Mouse (Mus musculus) lung, postnatal 10 days (tissue): ENCODE measurements at regions not wholly inside any gene's neighbourhood (a gene's known extent, or its start where the extent isn't known, plus 50 kb on each side); places are given as distances from the start of the nearest gene placed in this dataset.
"Not testable (repeated sequence)": the region's sequence is repeated elsewhere in the genome, so short reads cannot be mapped to it uniquely, and the experiment has no call there.

Experiments used
- DNase-seq: peaks from one replicate; pipeline ENCODE4 v3.0.0; 2021

GRCm38 (mm10) chr19:29869526-29869925 lies 55.4 kb upstream of the Il33 start:
- no peak for DNase-seq

GRCm38 (mm10) chr19:29868681-29869080 lies 55.9 kb upstream of the Ranbp6 start:
- not testable (repeated sequence) for DNase-seq

GRCm38 (mm10) chr19:29866822-29867221 lies 54.0 kb upstream of the Ranbp6 start:
- DNase-seq, result no peak

- no peak for DNase-seq
These were observed 52.4 kb upstream of the Ranbp6 start for GRCm38 (mm10) chr19:29865142-29865541.

GRCm38 (mm10) chr19:29862808-29863207 lies 50.0 kb upstream of the Ranbp6 start:
- peak; percentile 50 for DNase-seq
